8 mouse cellular contexts compared by ENCODE assay signal in genomic region chr6:28833380-28833822, GRCm38 (mm10). TPM values are rescaled to one million over a fixed set of nuclear protein-coding genes. Genes with fewer than 3 reads are reported as not detected.
DNase-seq lines count a peak whose midpoint lies in the region; ATAC-seq and TF ChIP-seq lines count a peak whose summit lies in the region.

No protein-coding gene starts in this region.

- no peak overlapping the region for H3K27ac ChIP-seq in thymus, adult 2 months (ENCODE audit: control insufficient read depth, insufficient read depth, low read length)
- H3K27ac ChIP-seq in heart, embryonic 14.5 days (replicated peaks in 1 of 2; ENCODE audit: control insufficient read depth in 1 of 2, insufficient read depth in 1 of 2, low read depth in 2 of 2, low read length in 2 of 2): no peak overlapping the region

- TF ChIP-seq POLR2A in thymus, adult 2 months (IDR thresholded peaks at IDR 0.05; ENCODE audit: control insufficient read depth, extremely low read depth, insufficient read depth, low read length, poor library complexity): no peak

- H3K9ac ChIP-seq in heart, embryonic 14.5 days (ENCODE audit: low read length): peak overlapping the region; percentile 72

- peak overlapping the region; percentile 5; the same call in 1 of the 2 replicates for H3K4me3 ChIP-seq in thymus, adult 2 months (ENCODE audit: control insufficient read depth, insufficient read depth, low read length)
- peak overlapping the region; percentile 37 to 69 for H3K4me3 ChIP-seq in heart, embryonic 14.5 days (ENCODE audit: control insufficient read depth in 1 of 2, insufficient read depth in 1 of 2, low read depth in 1 of 2, low read length in 2 of 2)

- no peaks in the 10 kb centered on the region for H3K36me3 ChIP-seq in thymus, adult 2 months (ENCODE audit: control insufficient read depth, insufficient read depth, low read length)
- no peaks in the 10 kb centered on the region for H3K36me3 ChIP-seq in heart, embryonic 14.5 days (ENCODE audit: control insufficient read depth, insufficient read depth, low read length)
- H3K36me3 ChIP-seq in splenic B cell, adult 2 months (ENCODE audit: control insufficient read depth, insufficient read depth, low read length, poor library complexity, severe bottlenecking): no peaks in the 10 kb centered on the region

- no peak for DNase-seq in thymus, adult 2 months
- DNase-seq in thymus, postnatal 0 days (ENCODE audit: low spot score): no peak
- DNase-seq in embryo, embryonic 10 days (ENCODE audit: low spot score): peak; percentile 72
- DNase-seq in layer of hippocampus, postnatal 14 days (ENCODE audit: low spot score in 2 of 2): peak; percentile 62 to 75
- DNase-seq in splenic B cell, adult 2 months (ENCODE audit: low read depth, low spot score): peak; percentile 4
- no peak for DNase-seq in urinary bladder, postnatal 36 days (ENCODE audit: low spot score in 2 of 2)

- H3K9me3 ChIP-seq in heart, embryonic 14.5 days (ENCODE audit: control insufficient read depth, low read length): no peaks in the 10 kb centered on the region

- peak; percentile 59 for ATAC-seq in heart, embryonic 14.5 days (ENCODE audit: insufficient number of reproducible peaks, insufficient read depth, low FRiP score, low read depth)
- ATAC-seq in megakaryocyte progenitor cell, adult 5-6 weeks (replicated peaks; ENCODE audit: poor library complexity): 0 out of 2 replicates have a peak, but pooled peaks have one; percentile 14

- peak overlapping the region; percentile 100 for H3K4me2 ChIP-seq in heart, embryonic 14.5 days (ENCODE audit: low read length)

- peaks cover 8% of the 10 kb centered on the region for H3K27me3 ChIP-seq in thymus, adult 2 months (ENCODE audit: control insufficient read depth, insufficient read depth, low read length)
- H3K27me3 ChIP-seq in heart, embryonic 14.5 days (ENCODE audit: control insufficient read depth, insufficient read depth, low read length): peaks cover 20% of the 10 kb centered on the region; the same call in 1 of the 2 replicates
- H3K27me3 ChIP-seq in splenic B cell, adult 2 months (ENCODE audit: control insufficient read depth, insufficient read depth, low read length, poor library complexity, severe bottlenecking): no peaks in the 10 kb centered on the region; the same call in 1 of the 2 replicates

- TF ChIP-seq CTCF in thymus, adult 2 months (IDR thresholded peaks at IDR 0.05; ENCODE audit: borderline replicate concordance, control insufficient read depth, extremely low read depth, insufficient read depth, low read length, poor library complexity): no peak

- H3K4me1 ChIP-seq in thymus, adult 2 months (replicated peaks; ENCODE audit: control insufficient read depth, insufficient read depth, low read length): peaks cover 11% of the 10 kb centered on the region
- peaks cover 4 to 13% of the 10 kb centered on the region in 2 experiments; a peak in 2 of 4 replicates for H3K4me1 ChIP-seq in heart, embryonic 14.5 days (ENCODE audit: control insufficient read depth in 2 of 2, insufficient read depth in 2 of 2, low read length in 2 of 2)

- 16% methylated on average over 43 of the region's 43 CpGs for WGBS in thymus, adult 2 months
- WGBS in heart, embryonic 14.5 days: 2% methylated on average over 43 of the region's 43 CpGs

RNA-seq across cellular contexts. Expression of gene Lrrc4, which starts 1.9 kb away (rescaled TPM):
- polyA plus RNA-seq in thymus, adult 2 months (2012; rRNA removed): 0.48 and 0.67 TPM in 2 replicates
- polyA plus RNA-seq in thymus, postnatal 0 days (2015; fragmentation: Nextera tagmentation; extraction: Ambion mirVana): 0.08 and 0.16 TPM in 2 replicates
- 0.45 and 0.82 TPM in 2 replicates for polyA plus RNA-seq in heart, embryonic 14.5 days (2014; fragmentation: Nextera tagmentation; extraction: Ambion mirVana)
- total RNA-seq in layer of hippocampus, postnatal 14 days (2021): 10 to 100 TPM; 67.6 to 70.8 TPM
- not detected in 2 replicates for total RNA-seq in megakaryocyte progenitor cell, adult 5-6 weeks (2015)
- 0.61 TPM in 1 of 2 replicates, not detected in the other for total RNA-seq in megakaryocyte progenitor cell, adult 5-6 weeks (2017)

Comparison
In these comparisons a context has a peak if more than half of its experiments do, and no peak if none do; other contexts are left out.
1. DNase-seq: peak in embryo, embryonic 10 days (single experiment), layer of hippocampus, postnatal 14 days (2 of 2) and splenic B cell, adult 2 months (single experiment); none in thymus, adult 2 months (single experiment), thymus, postnatal 0 days (single experiment) and urinary bladder, postnatal 36 days (0 of 2).